Mouse (Mus musculus) neural tube, embryonic 11.5 days (tissue): Measurements from ENCODE around the gene Apoa2. TPM values are rescaled to one million over a fixed set of nuclear protein-coding genes. Genes with fewer than 3 reads are reported as not detected.

Experiments
- ATAC-seq: fragments of 200-750 bp; cut with Nextera tagmentation; 2 replicates; pipeline ENCODE4 v1.8.0; 2017; ENCODE audit warnings: moderate number of reproducible peaks, mild to moderate bottlenecking, moderate TSS enrichment, moderate library complexity; ENCODE audit not compliant: insufficient read depth, low FRiP score, low TSS enrichment
- DNase-seq: peaks from one replicate; pipeline ENCODE4 v3.0.0-alpha.2; 2015; ENCODE audit warnings: low spot score
- H3K27ac ChIP-seq: fragments of 300-500 bp; sonication (generic); 2 replicates; pipeline ENCODE4 v1.5.1; 2014; ENCODE audit warnings: low read depth, mild to moderate bottlenecking, low read length
- H3K27me3 ChIP-seq: fragments of 300-500 bp; sonication (generic); 2 replicates; pipeline ENCODE4 v1.6.1; 2014; ENCODE audit warnings: mild to moderate bottlenecking, low read length, mixed read lengths; ENCODE audit not compliant: control insufficient read depth, insufficient read depth
- H3K36me3 ChIP-seq: fragments of 300-500 bp; sonication (generic); 2 replicates; pipeline ENCODE4 v1.6.1; 2014; ENCODE audit warnings: mild to moderate bottlenecking, low read length, moderate library complexity, mixed read lengths; ENCODE audit not compliant: control insufficient read depth, insufficient read depth
- H3K4me1 ChIP-seq: fragments of 300-500 bp; sonication (generic); 2 replicates; pipeline ENCODE4 v1.6.1; 2014; ENCODE audit warnings: low read length, mixed read lengths; ENCODE audit not compliant: control insufficient read depth, insufficient read depth
- H3K4me2 ChIP-seq: fragments of 300-500 bp; sonication (generic); 2 replicates; pipeline ENCODE4 v1.6.1; 2014; ENCODE audit warnings: low read depth, mild to moderate bottlenecking, moderate library complexity
- H3K4me3 ChIP-seq: fragments of 300-500 bp; sonication (generic); 2 replicates; pipeline ENCODE4 v1.5.1; 2014; ENCODE audit warnings: low read depth, low read length
- H3K9ac ChIP-seq: fragments of 300-500 bp; sonication (generic); 2 replicates; pipeline ENCODE4 v1.6.1; 2014; ENCODE audit warnings: mild to moderate bottlenecking, low read length
- H3K9me3 ChIP-seq: fragments of 300-500 bp; sonication (generic); 2 replicates; pipeline ENCODE4 v1.6.1; 2016; ENCODE audit warnings: low read length; ENCODE audit not compliant: control insufficient read depth
- WGBS: fragments of 180-500 bp; shearing (Covaris S2); extraction: QIAGEN DNeasy Blood & Tissue Kit; methylation state at CpG from one replicate; pipeline ENCODE4 v1.1.7; 2014; 5-methylcytosine and 5-hydroxymethylcytosine counted together
- polyA plus RNA-seq: library from polyadenylated mRNA; unstranded; fragments of >200 nt; fragmentation: Nextera tagmentation; extraction: Ambion mirVana; gene quantifications from 2 replicates; pipeline ENCODE4 v1.2.1, GENCODE M21; 2014

The Apoa2 gene
- polyA plus RNA-seq, 1 experiment from 2014 or later = 4.9 TPM

GRCm38 (mm10) chr1:171270573-171270900 lies 45.7 kb downstream of the Apoa2 start:
- peak; percentile 66 for ATAC-seq
- no peaks in the 10 kb centered on the region for H3K9me3 ChIP-seq
- no peak for DNase-seq
- peak overlapping the region; percentile 82 for H3K4me3 ChIP-seq
- peak overlapping the region; percentile 96 for H3K4me2 ChIP-seq
- peak overlapping the region; percentile 29; the same call in 1 of the 2 replicates for H3K27ac ChIP-seq
- no peaks in the 10 kb centered on the region for H3K27me3 ChIP-seq
- peaks cover 13% of the 10 kb centered on the region for H3K4me1 ChIP-seq
- peak overlapping the region; percentile 77 for H3K9ac ChIP-seq
- under 1% methylated on average over 17 of the region's 19 CpGs for WGBS
- H3K36me3 ChIP-seq = peaks cover 6% of the 10 kb centered on the region

GRCm38 (mm10) chr1:171271196-171271595 lies 46.3 kb downstream of the Apoa2 start:
- Histone ChIP-seq H3K36me3 (peaks cover 11% of the 10 kb centered on the region), H3K27ac (no peak overlapping the region), H3K9ac (no peak overlapping the region), H3K4me2 (peak overlapping the region; percentile 96), H3K4me1 (peaks cover 13% of the 10 kb centered on the region), H3K27me3 (no peaks in the 10 kb centered on the region), H3K4me3 (peak overlapping the region; percentile 82), H3K9me3 (no peaks in the 10 kb centered on the region)
- DNase-seq = no peak
- ATAC-seq = no peak
- WGBS = 60% methylated on average over 9 of the region's 9 CpGs

GRCm38 (mm10) chr1:171271622-171272021 lies 46.8 kb downstream of the Apoa2 start:
- no peak overlapping the region for H3K4me3 ChIP-seq
- H3K9me3 ChIP-seq = no peaks in the 10 kb centered on the region
- WGBS = 75% methylated on average over 10 of the region's 10 CpGs
- peaks cover 13% of the 10 kb centered on the region for H3K36me3 ChIP-seq
- ATAC-seq (no peak), DNase-seq (no peak)
- no peaks in the 10 kb centered on the region for H3K27me3 ChIP-seq
- no peak overlapping the region for H3K27ac ChIP-seq
- no peak overlapping the region for H3K9ac ChIP-seq
- H3K4me1 ChIP-seq = peaks cover 13% of the 10 kb centered on the region
- no peak overlapping the region for H3K4me2 ChIP-seq

DNA sequence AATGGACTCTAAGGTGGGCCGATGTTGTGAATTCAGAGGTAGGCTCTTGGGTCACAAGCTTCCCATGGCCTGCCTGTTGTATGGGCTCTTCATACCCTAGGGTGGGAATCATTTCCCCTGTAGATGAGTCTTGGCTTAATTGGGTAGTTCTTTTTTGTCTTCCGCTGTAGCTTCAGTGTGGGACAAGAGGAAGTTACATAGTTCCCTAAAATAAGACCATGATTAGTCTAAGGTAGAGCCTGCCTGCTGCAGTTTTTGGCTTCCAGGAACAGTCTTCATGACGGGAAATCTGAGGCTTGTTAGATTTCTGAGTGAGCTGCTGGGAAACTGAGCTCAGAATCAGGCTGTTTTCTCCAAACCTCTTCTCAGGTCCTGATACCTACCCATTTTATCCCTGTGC lies 47.2 kb downstream of the Apoa2 start:
- Histone ChIP-seq H3K9me3 (no peaks in the 10 kb centered on the region), H3K27me3 (no peaks in the 10 kb centered on the region), H3K4me1 (peaks cover 13% of the 10 kb centered on the region), H3K9ac (no peak overlapping the region), H3K36me3 (peaks cover 13% of the 10 kb centered on the region), H3K4me3 (no peak overlapping the region), H3K27ac (no peak overlapping the region), H3K4me2 (no peak overlapping the region)
- ATAC-seq (no peak), DNase-seq (no peak)
- WGBS = 97% methylated on average over 3 of the region's 3 CpGs

GRCm38 (mm10) chr1:171274171-171274570 lies 49.3 kb downstream of the Apoa2 start:
- Histone ChIP-seq H3K27me3 (no peaks in the 10 kb centered on the region), H3K4me3 (no peak overlapping the region), H3K36me3 (peaks cover 22% of the 10 kb centered on the region), H3K27ac (no peak overlapping the region), H3K9me3 (no peaks in the 10 kb centered on the region), H3K9ac (no peak overlapping the region), H3K4me2 (no peak overlapping the region), H3K4me1 (peaks cover 13% of the 10 kb centered on the region)
- 89% methylated on average over 12 of the region's 12 CpGs for WGBS
- ATAC-seq (no peak), DNase-seq (no peak)

DNA sequence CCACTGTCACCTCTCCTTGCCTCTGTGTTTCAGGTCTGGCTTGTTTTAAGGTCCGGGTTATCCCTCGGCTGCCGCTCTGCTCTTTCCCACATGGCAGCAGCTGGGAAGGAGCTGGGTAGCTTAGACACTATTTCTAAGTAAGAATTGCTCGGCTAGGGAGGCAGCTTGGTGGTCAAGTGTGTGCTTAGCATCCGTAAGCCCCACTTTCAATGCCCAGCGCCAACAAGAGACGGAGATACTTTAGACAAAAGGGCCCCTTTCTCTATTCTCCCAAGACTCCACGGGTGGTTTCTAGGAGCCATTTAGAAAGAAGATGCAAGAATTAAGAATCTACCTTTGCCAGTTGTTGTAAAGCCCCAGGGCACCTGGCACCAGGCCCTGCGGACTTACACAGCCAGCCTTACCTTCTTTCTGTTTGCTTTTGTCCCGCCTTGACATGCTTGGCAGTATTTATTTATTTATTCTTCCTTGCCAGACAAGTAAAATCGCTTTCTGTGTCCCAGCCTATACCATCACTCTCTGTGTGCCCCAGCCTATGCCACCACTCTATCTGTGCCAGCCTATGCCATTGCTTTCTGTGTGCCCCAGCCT lies 50.4 kb downstream of the Apoa2 start:
- no peak for DNase-seq
- H3K4me1 ChIP-seq = peaks cover 12% of the 10 kb centered on the region
- no peak overlapping the region for H3K27ac ChIP-seq
- H3K4me3 ChIP-seq = no peak overlapping the region
- ATAC-seq = no peak
- no peak overlapping the region for H3K9ac ChIP-seq
- H3K27me3 ChIP-seq = no peaks in the 10 kb centered on the region
- peaks cover 22% of the 10 kb centered on the region for H3K36me3 ChIP-seq
- no peak overlapping the region for H3K4me2 ChIP-seq
- 90% methylated on average over 11 of the region's 11 CpGs for WGBS
- H3K9me3 ChIP-seq = no peaks in the 10 kb centered on the region

Other genes starting within 250 kb of the Apoa2 start
- 0.16 TPM in 1 of 2 replicates, not detected in the other for gene Fcgr2b, start 248.5 kb upstream of the Apoa2 start, polyA plus RNA-seq
- 0.19 and 0.26 TPM in 2 replicates for gene Fcgr4, start 206.1 kb upstream of the Apoa2 start, polyA plus RNA-seq
- 5.6 and 6.7 TPM in 2 replicates for gene Fcgr3, start 160.1 kb upstream of the Apoa2 start, polyA plus RNA-seq
- 2.2 and 2.8 TPM in 2 replicates for gene Cfap126, start 111.1 kb upstream of the Apoa2 start, polyA plus RNA-seq
- gene Sdhc, start 74.5 kb upstream of the Apoa2 start, polyA plus RNA-seq = 280 and 291 TPM in 2 replicates
- gene Mpz, start 74.3 kb upstream of the Apoa2 start, polyA plus RNA-seq = 2.9 and 4.2 TPM in 2 replicates
- 3.8 and 4.8 TPM in 2 replicates for gene Pcp4l1, start 28.8 kb upstream of the Apoa2 start, polyA plus RNA-seq
- 0.23 TPM in 1 of 2 replicates, not detected in the other for gene Nr1i3, start 11.1 kb upstream of the Apoa2 start, polyA plus RNA-seq
- 24.8 and 36.6 TPM in 2 replicates for gene Tomm40l, start 2.5 kb upstream of the Apoa2 start, polyA plus RNA-seq
- 14.4 and 15.0 TPM in 2 replicates for gene Fcer1g, start 9.3 kb downstream of the Apoa2 start, polyA plus RNA-seq
- 4.7 and 5.0 TPM in 2 replicates for gene Adamts4, start 25.4 kb downstream of the Apoa2 start, polyA plus RNA-seq
- 242 and 286 TPM in 2 replicates for gene Ndufs2, start 26.3 kb downstream of the Apoa2 start, polyA plus RNA-seq
- gene B4galt3, start 45.3 kb downstream of the Apoa2 start, polyA plus RNA-seq = 67.4 and 70.6 TPM in 2 replicates
- gene Ppox, start 56.1 kb downstream of the Apoa2 start, polyA plus RNA-seq = 55.6 and 65.3 TPM in 2 replicates
- 90.3 and 104 TPM in 2 replicates for gene Usp21, start 62.9 kb downstream of the Apoa2 start, polyA plus RNA-seq
- 102 and 103 TPM in 2 replicates for gene Ufc1, start 70.0 kb downstream of the Apoa2 start, polyA plus RNA-seq
- 50.4 and 57.6 TPM in 2 replicates for gene Dedd, start 104.1 kb downstream of the Apoa2 start, polyA plus RNA-seq
- 30.7 and 34.0 TPM in 2 replicates for gene Nit1, start 120.6 kb downstream of the Apoa2 start, polyA plus RNA-seq
- 61.2 and 68.0 TPM in 2 replicates for gene Pfdn2, start 120.6 kb downstream of the Apoa2 start, polyA plus RNA-seq
- gene Klhdc9, start 135.7 kb downstream of the Apoa2 start, polyA plus RNA-seq = 2.1 and 2.2 TPM in 2 replicates
- gene Nectin4, start 145.0 kb downstream of the Apoa2 start, polyA plus RNA-seq = 1.1 and 1.7 TPM in 2 replicates
- 0.41 and 0.78 TPM in 2 replicates for gene Arhgap30, start 163.9 kb downstream of the Apoa2 start, polyA plus RNA-seq
- gene Usf1, start 186.3 kb downstream of the Apoa2 start, polyA plus RNA-seq = 151 and 162 TPM in 2 replicates
- 3.6 and 3.8 TPM in 2 replicates for gene Tstd1, start 193.8 kb downstream of the Apoa2 start, polyA plus RNA-seq
- 16.9 and 21.0 TPM in 2 replicates for gene F11r, start 212.5 kb downstream of the Apoa2 start, polyA plus RNA-seq